ENCODE assay signal across 10 mouse cellular contexts in genomic region chr2:64915448-64915847, GRCm38 (mm10).
DNase-seq lines count a peak whose midpoint lies in the region; ATAC-seq and TF ChIP-seq lines count a peak whose summit lies in the region.
"Had no signal": no experiment of that assay in that cellular context is flagged by ENCODE, and none has a peak within 500 bp of the region (broad histone marks: within the 10 kb centered on the region; RNA-seq: fewer than 3 reads in every experiment).

No protein-coding gene starts in this region.

- no peaks in the 10 kb centered on the region for H3K36me3 ChIP-seq in forebrain, embryonic 11.5 days (ENCODE audit: control insufficient read depth, insufficient read depth, low read length)
- no peaks in the 10 kb centered on the region for H3K36me3 ChIP-seq in forebrain, embryonic 10.5 days (replicated peaks)
- no peaks in the 10 kb centered on the region for H3K36me3 ChIP-seq in forebrain, embryonic 14.5 days (ENCODE audit: control insufficient read depth, insufficient read depth, low read length)
- H3K36me3 ChIP-seq: embryonic facial prominence, embryonic 13.5 days; limb, embryonic 15.5 days had no signal

- no peak overlapping the region for H3K4me3 ChIP-seq in forebrain, embryonic 11.5 days (ENCODE audit: low read depth, low read length)
- H3K4me3 ChIP-seq in forebrain, embryonic 10.5 days: no peak overlapping the region
- no peak overlapping the region for H3K4me3 ChIP-seq in forebrain, embryonic 14.5 days (ENCODE audit: low read depth, low read length)
- no peak overlapping the region for H3K4me3 ChIP-seq in left cerebral cortex, adult 2 months
- H3K4me3 ChIP-seq: embryonic facial prominence, embryonic 13.5 days; limb, embryonic 15.5 days had no signal

- no peak overlapping the region for H3K4me2 ChIP-seq in forebrain, embryonic 11.5 days (ENCODE audit: low read depth, low read length, severe bottlenecking)
- H3K4me2 ChIP-seq in forebrain, embryonic 14.5 days (ENCODE audit: low read length): no peak overlapping the region
- H3K4me2 ChIP-seq: embryonic facial prominence, embryonic 13.5 days; limb, embryonic 15.5 days had no signal

- no peak for DNase-seq in forebrain, embryonic 11.5 days (ENCODE audit: low spot score)
- no peak for DNase-seq in forebrain, embryonic 10.5 days (ENCODE audit: extremely low spot score, low spot score)
- DNase-seq in MN1 (ENCODE audit: low spot score): peak; percentile 70
- DNase-seq in forebrain, embryonic 14.5 days (ENCODE audit: low spot score): peak; percentile 86
- DNase-seq in left cerebral cortex, adult 2 months (ENCODE audit: extremely low spot score in 1 of 2, low spot score in 2 of 2): no peak
- no peak for DNase-seq in natural killer cell, adult 2 months (ENCODE audit: low spot score in 2 of 2)
- no peak for DNase-seq in urinary bladder, postnatal 14 days (ENCODE audit: low spot score)

- H3K9me3 ChIP-seq in forebrain, embryonic 11.5 days (ENCODE audit: control insufficient read depth, low read length): no peaks in the 10 kb centered on the region
- H3K9me3 ChIP-seq in forebrain, embryonic 10.5 days: no peaks in the 10 kb centered on the region
- no peaks in the 10 kb centered on the region for H3K9me3 ChIP-seq in forebrain, embryonic 14.5 days (replicated peaks; ENCODE audit: control insufficient read depth, low read length)
- H3K9me3 ChIP-seq: embryonic facial prominence, embryonic 13.5 days; limb, embryonic 15.5 days had no signal

- ATAC-seq in forebrain, embryonic 11.5 days (replicated peaks; ENCODE audit: low FRiP score): peak; percentile 83
- ATAC-seq in forebrain, embryonic 14.5 days: peak; percentile 87
- no peak for ATAC-seq in megakaryocyte-erythroid progenitor cell, adult 5-6 weeks (replicated peaks; ENCODE audit: low FRiP score, low TSS enrichment, poor library complexity, severe bottlenecking)

- no peaks in the 10 kb centered on the region for H3K27me3 ChIP-seq in forebrain, embryonic 11.5 days (ENCODE audit: control insufficient read depth, insufficient read depth, low read length)
- no peaks in the 10 kb centered on the region for H3K27me3 ChIP-seq in forebrain, embryonic 10.5 days (ENCODE audit: poor library complexity, severe bottlenecking)
- H3K27me3 ChIP-seq in forebrain, embryonic 14.5 days (replicated peaks; ENCODE audit: control insufficient read depth, insufficient read depth, low read length): no peaks in the 10 kb centered on the region
- H3K27me3 ChIP-seq: embryonic facial prominence, embryonic 13.5 days; limb, embryonic 15.5 days had no signal

- H3K27ac ChIP-seq in forebrain, embryonic 11.5 days (ENCODE audit: low read depth, low read length): no peak overlapping the region
- no peak overlapping the region for H3K27ac ChIP-seq in forebrain, embryonic 10.5 days
- no peak overlapping the region for H3K27ac ChIP-seq in forebrain, embryonic 14.5 days (ENCODE audit: low read depth, low read length)
- H3K27ac ChIP-seq in left cerebral cortex, adult 2 months: peak overlapping the region; percentile 42; the same call in 1 of the 2 replicates
- H3K27ac ChIP-seq: embryonic facial prominence, embryonic 13.5 days; limb, embryonic 15.5 days had no signal

- intact Hi-C loops in left cerebral cortex, adult 2 months (cut with DNase I): loop anchor here (5.0 kb wide), 1 partner anchor 1408 kb away; no protein-coding TSS in a partner anchor

- H3K4me1 ChIP-seq in forebrain, embryonic 11.5 days (replicated peaks; ENCODE audit: control insufficient read depth, insufficient read depth, low read length): no peaks in the 10 kb centered on the region
- peaks cover 3% of the 10 kb centered on the region; the same call in 1 of the 2 replicates for H3K4me1 ChIP-seq in forebrain, embryonic 10.5 days
- peaks cover 3% of the 10 kb centered on the region; the same call in 1 of the 2 replicates for H3K4me1 ChIP-seq in forebrain, embryonic 14.5 days (ENCODE audit: control insufficient read depth, insufficient read depth, low read length)
- H3K4me1 ChIP-seq: embryonic facial prominence, embryonic 13.5 days; limb, embryonic 15.5 days had no signal

- H3K9ac ChIP-seq in forebrain, embryonic 11.5 days (ENCODE audit: low read length): no peak overlapping the region
- H3K9ac ChIP-seq in forebrain, embryonic 14.5 days (ENCODE audit: low read length): no peak overlapping the region
- H3K9ac ChIP-seq: embryonic facial prominence, embryonic 13.5 days; limb, embryonic 15.5 days had no signal

- TF ChIP-seq CTCF in left cerebral cortex, adult 2 months (IDR thresholded peaks at IDR 0.05): peak; percentile 61

- WGBS in forebrain, embryonic 11.5 days: 52% methylated on average over 6 of the region's 6 CpGs
- 63% methylated on average over 6 of the region's 6 CpGs for WGBS in forebrain, embryonic 10.5 days
- 30% methylated on average over 6 of the region's 6 CpGs for WGBS in forebrain, embryonic 14.5 days

Comparison
In these comparisons a context has a peak if more than half of its experiments do, and no peak if none do; other contexts are left out.
1. DNase-seq: peak in MN1 (single experiment) and forebrain, embryonic 14.5 days (single experiment); none in forebrain, embryonic 11.5 days (single experiment), forebrain, embryonic 10.5 days (single experiment), left cerebral cortex, adult 2 months (0 of 2), natural killer cell, adult 2 months (0 of 2) and urinary bladder, postnatal 14 days (single experiment).